Mouse (Mus musculus) neural tube, postnatal 0 days (tissue): ENCODE data around the gene Tspan15. TPM values are rescaled to one million over a fixed set of nuclear protein-coding genes. Genes with fewer than 3 reads are reported as not detected.

Experiments
- microRNA-seq: library from miRNA; unstranded; fragments of <30 nt; microRNA quantifications from one replicate; pipeline ENCODE4, GENCODE M21; 2016
- polyA plus RNA-seq: library from polyadenylated mRNA; unstranded; fragments of >200 nt; fragmentation: Nextera tagmentation; extraction: Ambion mirVana; gene quantifications from 2 replicates; pipeline ENCODE4 v1.2.1, GENCODE M21; 2015

The Tspan15 gene
- polyA plus RNA-seq, result 20.5 and 27.0 TPM in 2 replicates

DNA sequence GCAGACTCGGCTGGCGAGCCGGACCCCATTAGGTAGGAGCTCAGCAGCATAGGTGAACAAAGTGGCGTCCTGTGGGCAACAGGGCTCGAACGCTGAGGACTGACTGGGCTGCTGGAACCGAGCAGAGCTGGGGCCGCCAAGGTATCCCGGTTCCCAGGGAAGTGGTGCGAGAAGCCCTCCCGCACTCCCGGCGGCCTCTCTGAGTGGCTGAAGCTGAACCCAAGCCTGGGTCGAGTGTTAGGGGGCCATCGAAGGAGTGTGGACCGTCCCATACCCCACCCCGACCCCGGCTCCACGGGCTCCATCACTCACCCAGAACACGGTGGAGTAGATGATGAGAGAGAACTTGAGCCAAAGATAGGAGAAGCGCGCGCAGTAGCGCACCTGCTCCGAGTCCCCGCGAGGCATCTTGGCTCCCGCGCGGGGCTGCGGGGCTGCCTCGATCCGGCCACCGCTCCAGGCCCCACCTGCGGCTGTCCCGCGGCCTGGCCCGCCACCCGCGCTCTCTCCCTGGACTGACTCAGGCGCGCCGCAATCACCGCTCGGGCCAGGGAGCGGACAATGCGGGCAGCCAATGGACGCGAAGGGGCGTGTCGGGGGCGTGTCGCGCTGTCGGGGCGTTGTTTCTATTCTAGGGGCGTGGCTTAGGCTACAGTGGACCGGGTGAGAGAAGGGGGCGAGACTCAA, at the start of gene Tspan15:
Gene Tspan15, minus strand, starts transcription at position 544 of the 687 bp plus-strand sequence.

DNA sequence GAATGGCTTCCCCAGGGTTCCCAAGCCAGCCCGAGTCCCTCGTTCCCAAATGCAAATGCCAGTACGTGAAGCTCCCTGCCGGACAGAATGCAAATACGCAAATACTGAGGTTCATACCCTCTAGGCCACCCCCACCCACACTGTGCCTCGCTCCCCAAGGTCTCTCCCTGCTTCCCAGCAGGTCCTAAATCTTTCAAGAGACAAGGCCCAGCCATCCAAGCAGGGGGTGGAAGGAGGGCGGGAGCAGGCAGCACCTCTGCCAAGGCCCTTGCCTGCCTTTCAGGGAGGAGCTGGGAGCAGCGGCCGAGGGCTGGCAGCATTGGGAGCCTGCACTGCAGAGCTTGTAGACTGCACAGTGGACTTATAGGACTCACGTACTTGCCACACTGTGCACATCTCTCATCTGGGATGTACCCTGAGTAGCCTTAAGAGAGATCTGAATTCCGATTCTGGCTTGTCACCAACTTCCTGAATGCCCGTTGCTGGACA, 21.0 kb upstream of the Tspan15 start, which contains the start of gene Tacr2:
Gene Tacr2, plus strand, starts transcription at position 439 of the 489 bp plus-strand sequence.

DNA sequence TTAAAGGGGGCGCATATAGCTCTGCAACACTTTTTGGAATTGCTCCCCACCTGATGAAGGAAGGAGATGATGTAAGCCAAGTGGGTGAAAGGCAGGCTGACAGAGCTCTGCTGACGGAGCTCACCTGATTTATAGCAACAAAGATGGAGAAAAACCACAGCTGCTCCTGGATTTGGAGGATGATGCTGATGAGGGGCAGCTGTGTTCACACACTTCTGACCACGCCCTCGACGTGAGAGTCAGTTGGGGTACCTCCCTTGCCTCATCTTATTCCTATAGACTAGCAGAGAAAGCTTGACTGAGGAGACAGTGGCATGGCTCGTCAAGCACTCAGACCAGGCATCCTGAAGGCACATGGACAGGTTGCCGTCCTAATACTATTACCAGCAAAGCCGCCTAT, 87.2 kb downstream of the Tspan15 start, which contains the start of gene Fam241b:
Gene Fam241b, minus strand, starts transcription at position 101 of the 400 bp plus-strand sequence.

Small RNAs within 50 kb of the gene (microRNA-seq; reads per million reads assigned to microRNA genes)
- 1.2 reads per million for gene Mir7662

Other genes with a start within 250 kb of the Tspan15 start
- gene Neurog3, start 98.2 kb downstream of the Tspan15 start, polyA plus RNA-seq, result 0.18 TPM in 1 of 2 replicates, not detected in the other
- 133 and 145 TPM in 2 replicates for gene Fam241b, start 87.3 kb downstream of the Tspan15 start, polyA plus RNA-seq
- 0.65 and 0.79 TPM in 2 replicates for gene Tacr2, start 21.2 kb upstream of the Tspan15 start, polyA plus RNA-seq
- gene Hk1, start 148.7 kb upstream of the Tspan15 start, polyA plus RNA-seq, result 141 and 149 TPM in 2 replicates
- 0.46 and 0.53 TPM in 2 replicates for gene Hkdc1, start 191.2 kb upstream of the Tspan15 start, polyA plus RNA-seq
- gene 4930507D05Rik, start 218.2 kb upstream of the Tspan15 start, polyA plus RNA-seq, result 1.3 and 1.5 TPM in 2 replicates
- gene Supv3l1, start 218.5 kb upstream of the Tspan15 start, polyA plus RNA-seq, result 17.5 and 18.4 TPM in 2 replicates